Mouse (Mus musculus): ENCODE data around the gene Arrdc3. TPM values are rescaled to one million over a fixed set of nuclear protein-coding genes. Genes with fewer than 3 reads are reported as not detected.
"Not testable (repeated sequence)": the region's sequence is repeated elsewhere in the genome, so short reads cannot be mapped to it uniquely, and the experiment has no call there.

Gene Arrdc3
- 10 to 100 TPM; 32.1 to 43.2 TPM for total RNA-seq (2021)

GRCm38 (mm10) chr13:80883190-80883589 is at the start of gene Arrdc3:
Gene Arrdc3, plus strand, starts transcription at chr13:80883384.
- intact Hi-C loops (cut with DNase I), result loop anchor here (2.0 to 10.0 kb wide), 6 partner anchors 58 to 899 kb away; partner anchors contain the start of genes Cetn3 and Lysmd3
- DNase-seq (ENCODE audit: low spot score), result peak; percentile 94

- no peak for DNase-seq (ENCODE audit: low spot score)
- intact Hi-C loops (cut with DNase I), result loop anchor here (1.0 to 5.0 kb wide), 5 partner anchors 295 to 900 kb away; no protein-coding TSS in a partner anchor
Measured at GRCm38 (mm10) chr13:80862215-80862614, 21.0 kb upstream of the Arrdc3 start.

- no peak for DNase-seq (ENCODE audit: low spot score)
- intact Hi-C loops (cut with DNase I), result loop anchor here (5.0 kb wide), 3 partner anchors 293 to 898 kb away; no protein-coding TSS in a partner anchor
Measured at GRCm38 (mm10) chr13:80864195-80864594, 19.0 kb upstream of the Arrdc3 start.

GRCm38 (mm10) chr13:80875126-80875525 is 8.1 kb upstream of the Arrdc3 start:
- DNase-seq (ENCODE audit: low spot score), result no peak
- intact Hi-C loops (cut with DNase I), result no loop called here

GRCm38 (mm10) chr13:80880756-80881155 is 2.4 kb upstream of the Arrdc3 start:
- intact Hi-C loops (cut with DNase I), result loop anchor here (1.0 to 10.0 kb wide), 7 partner anchors 82 to 902 kb away; partner anchors contain the start of genes Cetn3 and Lysmd3
- no peak for DNase-seq (ENCODE audit: low spot score)

GRCm38 (mm10) chr13:80881722-80882500 is 1.3 kb upstream of the Arrdc3 start:
- intact Hi-C loops (cut with DNase I), result loop anchor here (1.0 to 10.0 kb wide), 8 partner anchors 59 to 900 kb away; partner anchors contain the start of genes Cetn3 and Lysmd3
- DNase-seq (ENCODE audit: low spot score), result no peak

GRCm38 (mm10) chr13:80882716-80883135 is 458 bp upstream of the Arrdc3 start:
- intact Hi-C loops (cut with DNase I), result loop anchor here (2.0 to 10.0 kb wide), 6 partner anchors 58 to 900 kb away; partner anchors contain the start of genes Cetn3 and Lysmd3
- no peak for DNase-seq (ENCODE audit: low spot score)

- intact Hi-C loops (cut with DNase I), result loop anchor here (2.0 to 10.0 kb wide), 6 partner anchors 57 to 898 kb away; partner anchors contain the start of genes Cetn3 and Lysmd3
- DNase-seq (ENCODE audit: low spot score), result no peak
Measured at GRCm38 (mm10) chr13:80883649-80884376, 629 bp downstream of the Arrdc3 start.

- DNase-seq (ENCODE audit: low spot score), result peak; percentile 40
- intact Hi-C loops (cut with DNase I), result loop anchor here (5.0 to 10.0 kb wide), 5 partner anchors 78 to 898 kb away; partner anchors contain the start of genes Cetn3 and Lysmd3
Measured at GRCm38 (mm10) chr13:80884377-80884983, 1.3 kb downstream of the Arrdc3 start.

GRCm38 (mm10) chr13:80885103-80885833 is 2.1 kb downstream of the Arrdc3 start:
- peak; percentile 89 for DNase-seq (ENCODE audit: low spot score)
- intact Hi-C loops (cut with DNase I), result loop anchor here (5.0 to 10.0 kb wide), 2 partner anchors 137 to 770 kb away; partner anchors contain the start of gene Lysmd3

- DNase-seq (ENCODE audit: low spot score), result peak; percentile 82
- intact Hi-C loops (cut with DNase I), result loop anchor here (5.0 to 10.0 kb wide), 2 partner anchors 136 to 769 kb away; partner anchors contain the start of gene Lysmd3
Measured at GRCm38 (mm10) chr13:80885834-80886663, 2.9 kb downstream of the Arrdc3 start.

GRCm38 (mm10) chr13:80886664-80887210 is 3.6 kb downstream of the Arrdc3 start:
- no peak for DNase-seq (ENCODE audit: low spot score)
- intact Hi-C loops (cut with DNase I), result loop anchor here (5.0 to 10.0 kb wide), 2 partner anchors 136 to 768 kb away; partner anchors contain the start of gene Lysmd3

GRCm38 (mm10) chr13:80887842-80888241 is 4.7 kb downstream of the Arrdc3 start:
- intact Hi-C loops (cut with DNase I), result loop anchor here (5.0 to 10.0 kb wide), 2 partner anchors 134 to 767 kb away; partner anchors contain the start of gene Lysmd3
- DNase-seq (ENCODE audit: low spot score), result no peak

- intact Hi-C loops (cut with DNase I); DNase-seq (ENCODE audit: low spot score): not testable (repeated sequence)
Measured at GRCm38 (mm10) chr13:80894928-80895327, 11.7 kb downstream of the Arrdc3 start.

- intact Hi-C loops (cut with DNase I), result no loop called here
- DNase-seq (ENCODE audit: low spot score), result no peak
Measured at GRCm38 (mm10) chr13:80897411-80897810, 14.2 kb downstream of the Arrdc3 start.

- intact Hi-C loops (cut with DNase I), result no loop called here
- DNase-seq (ENCODE audit: low spot score), result no peak
Measured at GRCm38 (mm10) chr13:80898095-80898494, 14.9 kb downstream of the Arrdc3 start.

- no peak for DNase-seq (ENCODE audit: low spot score)
- intact Hi-C loops (cut with DNase I), result loop anchor here (5.0 kb wide), 1 partner anchor 48 kb away; no protein-coding TSS in a partner anchor
Measured at GRCm38 (mm10) chr13:80899435-80900029, 16.3 kb downstream of the Arrdc3 start.
